Mouse (Mus musculus) heart, postnatal 0 days (tissue): Measurements from ENCODE around the gene Rrnad1. TPM values are rescaled to one million over a fixed set of nuclear protein-coding genes. Genes with fewer than 3 reads are reported as not detected.

Experiments used
- ATAC-seq: fragments of 200-750 bp; cut with Nextera tagmentation; 2 replicates; pipeline ENCODE4 v1.8.0; 2017; ENCODE audit warnings: low read depth, moderate number of reproducible peaks, moderate library complexity; ENCODE audit not compliant: insufficient read depth
- DNase-seq: peaks from one replicate; pipeline ENCODE4 v3.0.0-alpha.2; 2016; ENCODE audit warnings: low spot score
- H3K27ac ChIP-seq: fragments of 300-500 bp; sonication (generic); 2 replicates; pipeline ENCODE4 v1.5.1; 2014; ENCODE audit warnings: low read depth, mild to moderate bottlenecking
- H3K27me3 ChIP-seq: fragments of 300-500 bp; sonication (generic); 2 replicates; pipeline ENCODE4 v1.6.1; 2014; ENCODE audit warnings: low read length, mixed read lengths; ENCODE audit not compliant: control insufficient read depth, insufficient read depth
- H3K36me3 ChIP-seq: fragments of 300-500 bp; sonication (generic); replicated peaks from 2 replicates; pipeline ENCODE4 v1.6.1; 2014; ENCODE audit warnings: low read length, mixed read lengths; ENCODE audit not compliant: control insufficient read depth, insufficient read depth
- H3K4me1 ChIP-seq: fragments of 300-500 bp; sonication (generic); 2 replicates; pipeline ENCODE4 v1.6.1; 2014; ENCODE audit warnings: antibody characterized with exemption; ENCODE audit not compliant: control insufficient read depth, insufficient read depth
- H3K4me2 ChIP-seq: fragments of 300-500 bp; sonication (generic); 2 replicates; pipeline ENCODE4 v1.6.1; 2014; ENCODE audit warnings: low read depth, mild to moderate bottlenecking, low read length, moderate library complexity
- H3K4me3 ChIP-seq: fragments of 300-500 bp; sonication (generic); 2 replicates; pipeline ENCODE4 v1.5.1; 2014; ENCODE audit warnings: low read depth, low read length
- H3K9ac ChIP-seq: fragments of 300-500 bp; sonication (generic); replicated peaks from 2 replicates; pipeline ENCODE4 v1.6.1; 2014; ENCODE audit warnings: low read depth, low read length, mixed read lengths
- H3K9me3 ChIP-seq: fragments of 300-500 bp; sonication (generic); replicated peaks from 2 replicates; pipeline ENCODE4 v1.6.1; 2016; ENCODE audit warnings: low read length; ENCODE audit not compliant: control insufficient read depth
- CTCF ChIP-seq: IDR thresholded peaks from 2 replicates; pipeline ENCODE4 v1.5.1; 2016; ENCODE audit warnings: antibody characterized with exemption, control low read depth, low read depth
- EP300 ChIP-seq: IDR thresholded peaks from 2 replicates; pipeline ENCODE4 v1.6.1; 2016; ENCODE audit warnings: antibody characterized with exemption, low read depth
- WGBS: fragments of 180-500 bp; shearing (Covaris S2); extraction: QIAGEN DNeasy Blood & Tissue Kit; methylation state at CpG from one replicate; pipeline ENCODE4 v1.1.7; 2014; 5-methylcytosine and 5-hydroxymethylcytosine counted together
- polyA plus RNA-seq: library from polyadenylated mRNA; unstranded; fragments of >200 nt; fragmentation: Nextera tagmentation; extraction: Ambion mirVana; gene quantifications from 2 replicates; pipeline ENCODE4 v1.2.1, GENCODE M21; 2015
- total RNA-seq: library from RNA; depleted of rRNA; stranded (reverse); fragments of >200 nt; gene quantifications from 2 replicates; pipeline ENCODE4 v1.2.3, GENCODE M21; 2014; ENCODE audit warnings: low replicate concordance

Gene Rrnad1
- total and polyA plus RNA-seq, 2 experiments from 2014 or later, result 8.0 to 56.8 TPM

- Histone ChIP-seq H3K4me3 (peak overlapping the region; percentile 60), H3K27ac (peak overlapping the region; percentile 75), H3K4me1 (no peaks in the 10 kb centered on the region), H3K27me3 (0 out of 2 replicates have a peak, but pooled peaks cover 3% of the 10 kb centered on the region), H3K9ac (peak overlapping the region; percentile 78), H3K9me3 (no peaks in the 10 kb centered on the region), H3K4me2 (peak overlapping the region; percentile 96), H3K36me3 (no peaks in the 10 kb centered on the region)
- ATAC-seq (peak; percentile 98), DNase-seq (peak; percentile 96)
- TF ChIP-seq EP300 (no peak), CTCF (peak; percentile 97)
- WGBS, result under 1% methylated on average over 27 of the region's 27 CpGs
These were observed 30.2 kb upstream of the Rrnad1 start for GRCm38 (mm10) chr3:87960586-87961191.

GRCm38 (mm10) chr3:87960191-87960585, 29.7 kb upstream of the Rrnad1 start:
- peak overlapping the region; percentile 60 for H3K4me3 ChIP-seq
- H3K27ac ChIP-seq, result peak overlapping the region; percentile 75
- H3K9me3 ChIP-seq, result no peaks in the 10 kb centered on the region
- no peaks in the 10 kb centered on the region for H3K36me3 ChIP-seq
- 16% methylated on average over 10 of the region's 10 CpGs for WGBS
- no peaks in the 10 kb centered on the region for H3K4me1 ChIP-seq
- H3K9ac ChIP-seq, result peak overlapping the region; percentile 78
- H3K4me2 ChIP-seq, result peak overlapping the region; percentile 96
- H3K27me3 ChIP-seq, result 0 out of 2 replicates have a peak, but pooled peaks cover 3% of the 10 kb centered on the region
- TF ChIP-seq CTCF, result no peak
- TF ChIP-seq EP300, result no peak
- ATAC-seq (no peak), DNase-seq (no peak)

GRCm38 (mm10) chr3:87959371-87959770, 28.9 kb upstream of the Rrnad1 start:
- Histone ChIP-seq H3K9me3 (no peaks in the 10 kb centered on the region), H3K36me3 (no peaks in the 10 kb centered on the region), H3K4me2 (no peak overlapping the region), H3K27me3 (0 out of 2 replicates have a peak, but pooled peaks cover 3% of the 10 kb centered on the region), H3K9ac (no peak overlapping the region), H3K4me1 (no peaks in the 10 kb centered on the region), H3K4me3 (no peak overlapping the region), H3K27ac (no peak overlapping the region)
- WGBS, result 62% methylated on average over 7 of the region's 7 CpGs
- ATAC-seq (no peak), DNase-seq (no peak)
- TF ChIP-seq EP300 (no peak), CTCF (no peak)

GRCm38 (mm10) chr3:87958967-87959366, 28.4 kb upstream of the Rrnad1 start:
- ATAC-seq, result no peak
- H3K36me3 ChIP-seq, result no peaks in the 10 kb centered on the region
- H3K4me3 ChIP-seq, result no peak overlapping the region
- no peaks in the 10 kb centered on the region for H3K9me3 ChIP-seq
- H3K27me3 ChIP-seq, result 0 out of 2 replicates have a peak, but pooled peaks cover 3% of the 10 kb centered on the region
- H3K27ac ChIP-seq, result no peak overlapping the region
- no peak for DNase-seq
- H3K4me1 ChIP-seq, result no peaks in the 10 kb centered on the region
- H3K9ac ChIP-seq, result no peak overlapping the region
- no peak overlapping the region for H3K4me2 ChIP-seq
- WGBS, result 77% methylated on average over 1 of the region's 1 CpGs
- TF ChIP-seq EP300 (no peak), CTCF (no peak)

- DNase-seq (no peak), ATAC-seq (no peak)
- Histone ChIP-seq H3K36me3 (no peaks in the 10 kb centered on the region), H3K27me3 (0 out of 2 replicates have a peak, but pooled peaks cover 3% of the 10 kb centered on the region), H3K4me3 (no peak overlapping the region), H3K9ac (no peak overlapping the region), H3K9me3 (no peaks in the 10 kb centered on the region), H3K4me2 (no peak overlapping the region), H3K4me1 (no peaks in the 10 kb centered on the region), H3K27ac (no peak overlapping the region)
- WGBS, result 43% methylated on average over 4 of the region's 4 CpGs
- TF ChIP-seq EP300 (no peak), CTCF (no peak)
These were observed 28.0 kb upstream of the Rrnad1 start for GRCm38 (mm10) chr3:87958476-87958875.

DNA sequence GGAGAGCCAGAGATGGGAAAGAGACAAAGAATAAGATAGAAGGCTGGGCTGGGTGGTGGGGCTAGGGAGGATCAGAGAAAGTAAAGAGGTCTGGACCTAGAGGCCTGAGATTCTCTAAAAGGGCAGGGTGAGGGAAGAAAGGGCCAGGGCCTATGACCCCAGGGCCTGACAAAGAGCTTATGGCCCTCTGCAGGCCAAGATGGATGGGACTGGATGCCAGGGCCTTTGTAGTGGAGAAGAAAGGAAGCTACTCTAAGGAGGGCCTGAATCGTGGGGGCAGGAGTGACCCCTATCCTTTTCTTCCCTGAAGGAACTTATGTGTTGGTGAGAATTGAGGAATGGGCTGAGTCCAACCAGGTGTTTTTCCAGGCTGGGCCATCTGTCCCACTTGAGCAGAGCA, 27.5 kb upstream of the Rrnad1 start:
- Histone ChIP-seq H3K27ac (no peak overlapping the region), H3K36me3 (no peaks in the 10 kb centered on the region), H3K4me1 (no peaks in the 10 kb centered on the region), H3K9me3 (no peaks in the 10 kb centered on the region), H3K4me3 (no peak overlapping the region), H3K9ac (no peak overlapping the region), H3K4me2 (no peak overlapping the region), H3K27me3 (0 out of 2 replicates have a peak, but pooled peaks cover 7% of the 10 kb centered on the region)
- DNase-seq, result no peak
- no peak for TF ChIP-seq EP300
- TF ChIP-seq CTCF, result no peak
- no peak for ATAC-seq
- 35% methylated on average over 1 of the region's 1 CpGs for WGBS
